Mouse (Mus musculus) frontal cortex, adult (tissue): ENCODE results near the gene Acbd7.

Experiments
- ATAC-seq: cut with Nextera tagmentation; 2 replicates; pipeline ENCODE4 v1.9.2; 2017; ENCODE audit warnings: mild to moderate bottlenecking, moderate library complexity, mixed read lengths; ENCODE audit not compliant: low TSS enrichment

Acbd7 gene

GRCm38 (mm10) chr2:3335611-3336301, at the start of gene Acbd7:
Acbd7 (plus strand) TSS chr2:3336168.
- ATAC-seq = peak; percentile 76

- ATAC-seq = no peak
These were observed 49.7 kb upstream of the Acbd7 start for GRCm38 (mm10) chr2:3286243-3286642.

DNA sequence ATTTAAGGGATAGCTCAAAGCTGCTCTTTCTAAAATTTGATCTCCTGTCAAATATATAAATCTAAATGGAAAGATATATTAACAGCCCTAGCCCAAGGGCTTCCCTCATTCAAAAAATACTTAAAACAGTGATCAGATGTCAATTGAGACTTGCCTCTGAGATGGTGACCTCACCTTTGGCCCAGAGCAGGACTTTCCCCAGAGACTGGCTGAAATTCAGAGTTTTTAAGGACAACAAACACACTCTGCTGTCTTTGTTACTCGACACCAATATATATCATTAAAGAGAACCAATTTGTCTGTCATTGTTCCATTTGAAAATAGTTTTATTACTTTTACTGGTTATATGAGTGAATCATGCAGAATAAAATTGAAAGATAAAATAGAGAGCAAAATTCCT, 46.4 kb upstream of the Acbd7 start:
- ATAC-seq = no peak

- ATAC-seq = no peak
These were observed 43.8 kb upstream of the Acbd7 start for GRCm38 (mm10) chr2:3292170-3292569.

GRCm38 (mm10) chr2:3295826-3296225, 40.1 kb upstream of the Acbd7 start:
- no peak for ATAC-seq

GRCm38 (mm10) chr2:3305426-3306025, 30.4 kb upstream of the Acbd7 start:
- ATAC-seq = peak; percentile 62; the same call in 1 of the 2 replicates

DNA sequence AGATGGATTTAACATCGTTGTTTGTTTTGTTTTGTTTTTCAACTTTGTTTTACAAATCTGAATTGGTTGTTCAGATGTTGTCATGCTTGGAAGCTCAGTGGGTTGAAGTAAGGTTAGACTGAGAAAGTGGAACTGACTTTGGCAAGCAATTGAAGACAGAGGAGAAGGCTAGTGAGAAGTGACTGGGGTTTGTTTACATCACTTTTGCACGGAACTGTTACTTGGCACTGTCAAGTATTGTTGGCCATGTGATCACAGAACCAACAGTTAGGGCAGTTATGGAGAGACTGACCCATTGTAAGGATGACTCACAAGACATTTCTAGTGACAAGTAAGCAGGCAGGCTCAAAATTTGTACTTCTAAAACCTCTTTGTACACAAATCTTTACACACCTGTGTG, 12.8 kb upstream of the Acbd7 start:
- ATAC-seq = no peak

- no peak for ATAC-seq
These were observed 11.4 kb upstream of the Acbd7 start for GRCm38 (mm10) chr2:3324381-3325130.

DNA sequence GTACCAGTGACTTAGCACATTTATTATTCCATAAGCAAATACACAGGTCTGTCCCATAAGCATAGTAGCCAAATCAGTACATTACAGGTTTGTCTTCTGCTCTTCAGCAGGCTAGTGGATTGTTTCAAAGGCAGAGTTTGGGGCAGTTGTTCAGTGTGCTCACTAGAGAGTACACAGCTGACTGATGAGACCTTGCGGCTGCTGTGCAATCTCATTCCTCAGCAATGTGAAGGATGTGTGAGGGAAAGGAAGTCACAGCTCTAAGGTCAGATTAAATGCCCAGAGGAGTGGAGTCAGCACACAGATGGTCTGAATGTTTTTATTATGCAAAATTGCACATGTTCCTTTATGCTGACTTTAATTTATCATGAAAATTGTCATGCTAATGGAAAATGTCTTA, 9.4 kb upstream of the Acbd7 start:
- no peak for ATAC-seq

- no peak for ATAC-seq
These were observed 8.6 kb upstream of the Acbd7 start for GRCm38 (mm10) chr2:3327351-3327750.

- no peak for ATAC-seq
These were observed 4.8 kb upstream of the Acbd7 start for GRCm38 (mm10) chr2:3331071-3331703.

- no peak; the same call in 1 of the 2 replicates for ATAC-seq
These were observed 3.9 kb upstream of the Acbd7 start for GRCm38 (mm10) chr2:3332056-3332455.

GRCm38 (mm10) chr2:3332484-3333242, 3.3 kb upstream of the Acbd7 start, which contains the start of gene Rpp38:
Rpp38 (minus strand) TSS chr2:3332643.
- ATAC-seq = peak; percentile 94

GRCm38 (mm10) chr2:3333761-3334160, 2.2 kb upstream of the Acbd7 start:
- ATAC-seq = no peak

DNA sequence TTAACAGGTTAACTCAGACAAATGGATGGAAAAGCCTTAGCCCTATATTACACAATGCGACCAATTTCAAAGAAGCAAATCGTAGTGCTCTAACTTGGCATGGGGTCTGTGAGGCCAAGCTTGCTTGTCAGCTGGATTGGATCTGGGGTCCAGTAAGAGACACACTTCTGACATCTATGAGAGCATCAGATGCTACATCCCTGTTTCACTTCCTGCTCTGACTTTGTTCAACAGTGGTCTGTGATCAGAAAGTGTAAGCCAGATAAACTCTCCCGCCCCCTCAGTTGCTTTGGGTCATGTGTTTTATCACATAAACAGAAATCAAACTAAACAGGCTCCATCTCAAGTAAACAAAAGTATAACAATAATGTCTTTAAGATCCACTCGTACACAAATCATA, 12.5 kb downstream of the Acbd7 start:
- no peak for ATAC-seq

- peak; percentile 65; the same call in 1 of the 2 replicates for ATAC-seq
These were observed 13.0 kb downstream of the Acbd7 start for GRCm38 (mm10) chr2:3348919-3349318.

- ATAC-seq = no peak
These were observed 17.2 kb downstream of the Acbd7 start for GRCm38 (mm10) chr2:3353160-3353559.

- ATAC-seq = no peak
These were observed 19.8 kb downstream of the Acbd7 start for GRCm38 (mm10) chr2:3355793-3356192.

GRCm38 (mm10) chr2:3356311-3356710, 20.3 kb downstream of the Acbd7 start:
- ATAC-seq = no peak

- ATAC-seq = no peak
These were observed 21.9 kb downstream of the Acbd7 start for GRCm38 (mm10) chr2:3357887-3358286.

DNA sequence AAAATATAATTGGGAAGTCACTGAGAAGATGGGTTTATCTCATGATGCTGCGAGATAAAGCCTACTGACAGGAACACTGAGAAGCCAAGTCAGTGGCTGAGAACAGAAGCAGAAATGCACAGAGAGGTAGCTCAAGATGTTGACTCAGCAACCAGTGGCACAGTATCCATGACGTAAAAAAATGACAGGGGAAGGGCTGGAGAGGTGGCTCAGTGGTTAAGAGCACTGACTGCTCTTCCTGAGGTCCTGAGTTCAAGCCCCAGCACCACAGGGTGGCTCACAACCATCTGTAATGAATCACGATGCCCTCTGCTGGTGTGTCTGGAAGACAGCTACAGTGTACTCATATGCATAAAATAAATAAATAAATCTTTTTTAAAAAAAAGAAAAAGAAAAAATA, 25.1 kb downstream of the Acbd7 start:
- no peak for ATAC-seq

DNA sequence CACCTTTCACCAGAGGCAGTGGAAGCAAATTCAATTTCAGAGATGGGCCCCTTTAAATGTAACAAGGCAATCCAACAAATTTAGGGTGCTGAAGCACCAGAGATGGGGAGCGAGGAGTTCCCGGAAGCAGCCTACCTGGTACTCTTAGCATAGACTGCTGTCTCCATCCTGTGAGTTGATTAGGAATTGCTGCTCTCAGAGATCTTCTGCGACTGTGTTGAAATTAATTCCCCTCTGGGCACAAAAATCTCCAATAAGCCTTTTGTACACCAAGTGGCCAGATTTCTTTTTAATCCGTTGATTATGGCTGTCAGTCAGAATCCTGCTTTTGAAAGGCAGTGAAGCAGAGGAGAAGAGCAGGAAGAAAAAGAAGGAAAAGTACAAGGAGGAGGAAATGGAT, 29.2 kb downstream of the Acbd7 start:
- ATAC-seq = no peak
